Mouse (Mus musculus): ENCODE measurements around the gene Tal1.

The Tal1 gene

DNA sequence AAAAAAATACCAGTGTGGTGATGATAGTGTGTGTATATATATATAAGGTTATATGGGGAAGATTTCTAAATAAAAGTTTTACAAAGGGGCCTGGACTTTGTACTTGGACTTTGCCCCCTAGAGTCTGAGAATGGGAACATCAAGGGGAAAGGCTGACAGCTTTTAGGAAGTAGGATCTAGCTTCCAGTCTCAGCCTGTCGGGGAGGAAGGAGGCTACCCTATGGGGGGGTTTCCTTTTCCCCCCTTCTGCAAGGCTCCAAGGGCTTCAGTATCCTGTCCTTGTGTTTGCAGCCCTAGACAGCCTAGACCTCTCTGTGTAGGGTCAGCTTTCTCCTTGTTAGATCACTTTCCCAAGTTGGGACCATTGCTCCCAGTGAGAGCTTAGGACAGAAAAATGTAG is 15.4 kb downstream of the Tal1 start:
- no peak for DNase-seq (ENCODE audit: low spot score in 2 of 2)

GRCm38 (mm10) chr4:115074789-115075188 is 18.6 kb downstream of the Tal1 start:
- DNase-seq (ENCODE audit: low spot score in 2 of 2): no peak

DNA sequence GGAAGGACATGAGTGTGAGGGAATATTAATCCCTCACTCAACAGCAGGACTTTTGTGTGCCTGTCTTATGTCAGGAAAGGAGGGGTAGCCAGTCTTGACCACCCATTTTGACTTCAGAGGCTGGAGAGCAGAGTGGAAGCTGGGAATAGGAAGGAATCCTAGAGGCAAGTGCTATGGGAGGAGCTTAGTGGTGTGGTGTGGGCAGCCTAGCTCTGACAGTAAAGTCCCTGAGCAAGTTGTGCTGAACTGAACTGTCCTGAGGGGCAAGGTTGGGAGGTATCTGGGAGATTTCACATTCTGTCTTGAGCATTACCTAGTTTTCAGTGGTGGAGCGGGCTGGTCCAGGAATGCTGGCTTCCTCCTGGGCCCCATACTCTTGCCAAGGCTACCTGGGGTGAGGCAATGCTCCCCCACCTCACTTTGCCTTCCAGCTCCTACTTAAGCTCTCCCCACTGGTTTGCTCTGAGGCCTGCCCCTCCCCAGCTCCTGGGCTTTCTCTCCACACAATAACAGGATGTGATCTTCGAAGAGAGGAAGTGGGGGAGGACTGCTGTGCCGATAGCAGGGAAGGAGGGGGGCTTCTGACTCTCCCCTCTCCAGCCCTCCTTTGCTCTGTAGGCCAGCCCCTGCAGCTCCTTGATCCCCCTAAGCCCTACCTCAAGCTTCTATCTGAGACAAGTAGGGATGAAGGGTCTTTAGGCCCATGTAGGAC is 19.1 kb downstream of the Tal1 start:
- no peak for DNase-seq (ENCODE audit: low spot score in 2 of 2)

GRCm38 (mm10) chr4:115078892-115079820 is 22.9 kb downstream of the Tal1 start:
- no peak for DNase-seq (ENCODE audit: low spot score in 2 of 2)

- no peak for DNase-seq (ENCODE audit: low spot score in 2 of 2)
Measured at GRCm38 (mm10) chr4:115079821-115080349, 23.7 kb downstream of the Tal1 start.

DNA sequence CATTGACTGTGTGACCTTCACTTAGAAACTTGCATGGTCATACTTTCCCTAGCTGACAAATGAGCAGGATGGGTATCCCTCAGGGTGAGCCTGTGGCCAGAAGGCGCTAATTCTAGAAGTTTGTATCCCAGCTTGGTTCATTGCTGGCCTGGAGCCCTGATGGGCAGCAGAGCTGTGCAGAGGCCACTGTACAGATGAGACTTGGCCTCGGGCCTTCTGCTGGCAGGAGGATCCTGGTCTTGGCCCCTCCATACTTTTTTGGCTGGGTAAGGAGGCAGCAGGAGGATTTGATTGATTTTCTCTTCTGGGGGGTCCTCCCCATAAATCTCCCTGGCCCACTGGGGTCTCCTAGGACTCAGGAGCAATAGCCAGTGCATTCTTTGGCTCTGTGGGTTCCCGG is 26.8 kb downstream of the Tal1 start:
- no peak for DNase-seq (ENCODE audit: low spot score in 2 of 2)

- DNase-seq (ENCODE audit: low spot score in 2 of 2): peak in 1 of 2 experiments; percentile 33
Measured at GRCm38 (mm10) chr4:115085522-115086095, 29.4 kb downstream of the Tal1 start.

GRCm38 (mm10) chr4:115086257-115086656 is 30.0 kb downstream of the Tal1 start:
- DNase-seq (ENCODE audit: low spot score in 2 of 2): no peak

DNA sequence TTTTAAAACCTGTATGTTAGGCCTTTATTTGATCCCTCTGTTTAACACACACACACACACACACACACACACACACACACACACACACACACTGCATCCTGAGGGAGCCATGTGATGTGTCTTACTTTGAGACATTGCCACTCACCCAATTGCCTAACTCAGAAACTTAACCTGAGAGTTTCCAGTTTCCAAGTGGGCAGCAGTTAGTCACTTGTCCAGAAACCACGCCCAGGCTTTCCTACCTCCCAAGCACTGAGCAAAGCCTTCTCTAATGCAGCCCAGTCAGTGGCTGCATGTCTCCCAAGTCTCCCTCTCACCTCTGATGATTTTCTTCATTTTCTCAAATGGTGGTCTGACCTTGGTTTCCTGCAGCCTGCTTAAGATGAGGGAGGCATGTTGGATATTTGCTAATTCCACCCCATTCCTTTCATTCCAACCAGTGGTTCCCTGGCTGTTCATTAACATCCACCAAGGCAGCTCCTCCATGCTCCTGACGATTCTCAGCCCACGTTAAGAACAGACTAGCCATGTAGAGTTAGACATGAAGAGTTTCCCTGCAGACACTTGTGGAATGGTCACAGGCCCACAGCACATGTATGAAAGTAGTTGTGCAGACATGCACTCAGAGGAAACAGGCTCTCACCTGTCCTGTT is 30.7 kb downstream of the Tal1 start:
- no peak for DNase-seq (ENCODE audit: low spot score in 2 of 2)

- DNase-seq (ENCODE audit: low spot score in 2 of 2): no peak
Measured at GRCm38 (mm10) chr4:115088611-115089338, 32.5 kb downstream of the Tal1 start, which contains the start of gene Pdzk1ip1. Gene Pdzk1ip1 (plus strand): TSS chr4:115088708.

GRCm38 (mm10) chr4:115090592-115090991 is 34.4 kb downstream of the Tal1 start:
- no peak for DNase-seq (ENCODE audit: low spot score in 2 of 2)

DNA sequence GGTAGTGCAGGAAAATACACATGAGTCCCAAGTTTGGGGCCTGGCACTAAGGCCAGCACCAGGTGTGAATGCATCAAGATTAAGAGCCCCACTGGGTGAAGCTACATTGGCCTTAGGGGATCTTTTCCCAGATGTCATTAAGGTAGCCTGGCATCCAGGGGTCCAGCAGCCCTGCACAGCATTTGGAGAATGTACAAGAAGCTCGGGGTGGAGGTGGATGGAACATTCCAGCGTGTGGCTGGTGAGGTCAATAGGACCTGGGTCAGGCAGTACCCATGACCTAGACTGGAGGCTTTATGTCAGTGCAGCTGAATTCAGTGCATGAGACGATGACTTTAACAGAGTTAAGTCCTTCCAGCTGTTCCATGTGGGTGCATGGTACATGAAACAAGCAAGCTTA is 35.6 kb downstream of the Tal1 start:
- DNase-seq (ENCODE audit: low spot score in 2 of 2): no peak

- DNase-seq (ENCODE audit: low spot score in 2 of 2): no peak
Measured at GRCm38 (mm10) chr4:115093331-115093864, 37.2 kb downstream of the Tal1 start.

DNA sequence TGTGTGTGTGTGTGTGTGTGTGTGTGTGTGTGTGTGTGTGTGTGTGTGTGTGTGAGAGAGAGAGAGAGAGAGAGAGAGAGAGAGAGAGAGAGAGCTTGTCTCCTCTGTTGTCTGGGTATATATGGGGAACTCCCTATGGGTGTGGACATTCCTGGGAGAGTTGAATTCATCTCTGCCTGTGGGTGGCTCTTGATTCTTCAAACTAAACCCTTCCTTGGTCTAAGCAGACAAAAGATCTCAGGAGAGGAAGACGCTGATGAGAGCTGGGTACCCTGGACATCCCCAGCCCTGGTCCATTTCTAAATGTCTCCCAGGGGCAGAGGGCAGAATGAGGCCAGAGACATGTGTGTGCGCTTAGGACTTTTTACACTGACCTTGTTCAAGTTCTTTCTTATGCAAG is 37.8 kb downstream of the Tal1 start:
- no peak for DNase-seq (ENCODE audit: low spot score in 2 of 2)

DNA sequence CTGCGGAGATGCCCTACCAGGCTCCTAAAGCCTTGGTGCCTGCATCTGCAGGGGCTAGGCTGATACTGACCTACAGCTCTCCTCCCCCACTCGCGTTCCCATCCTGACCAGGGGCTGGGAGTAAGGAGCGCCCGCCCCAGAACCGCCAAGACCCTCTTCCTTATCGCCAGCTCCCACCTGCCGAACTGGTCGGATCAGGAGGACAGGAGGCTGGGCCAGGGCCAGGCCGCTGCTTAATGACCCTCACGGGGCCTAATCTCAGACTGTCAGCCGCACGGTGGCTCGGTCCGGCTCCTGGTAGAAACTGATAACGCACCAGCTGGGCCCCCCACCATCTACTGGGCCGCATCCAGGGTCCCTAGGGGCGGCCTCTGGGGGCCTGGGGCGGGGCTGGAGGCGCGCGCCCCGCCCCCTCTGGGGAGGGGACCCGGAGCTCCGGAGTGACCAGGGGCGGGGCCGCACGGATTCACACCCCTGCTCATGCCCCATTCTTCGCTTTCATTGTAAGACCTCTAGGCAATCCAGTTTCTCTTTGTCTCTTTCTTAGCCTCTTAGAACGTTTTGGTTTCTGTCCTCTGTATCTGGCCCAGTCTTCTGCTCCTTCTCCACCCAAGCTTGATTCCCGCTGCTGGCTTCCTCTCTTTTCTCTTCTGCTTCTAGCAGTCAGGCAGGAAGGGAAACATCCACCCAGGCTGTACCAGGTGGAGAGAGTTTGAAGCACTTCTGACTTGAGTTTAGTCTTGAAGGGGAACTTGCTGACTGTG is 39.6 kb downstream of the Tal1 start:
- DNase-seq (ENCODE audit: low spot score in 2 of 2): no peak

DNA sequence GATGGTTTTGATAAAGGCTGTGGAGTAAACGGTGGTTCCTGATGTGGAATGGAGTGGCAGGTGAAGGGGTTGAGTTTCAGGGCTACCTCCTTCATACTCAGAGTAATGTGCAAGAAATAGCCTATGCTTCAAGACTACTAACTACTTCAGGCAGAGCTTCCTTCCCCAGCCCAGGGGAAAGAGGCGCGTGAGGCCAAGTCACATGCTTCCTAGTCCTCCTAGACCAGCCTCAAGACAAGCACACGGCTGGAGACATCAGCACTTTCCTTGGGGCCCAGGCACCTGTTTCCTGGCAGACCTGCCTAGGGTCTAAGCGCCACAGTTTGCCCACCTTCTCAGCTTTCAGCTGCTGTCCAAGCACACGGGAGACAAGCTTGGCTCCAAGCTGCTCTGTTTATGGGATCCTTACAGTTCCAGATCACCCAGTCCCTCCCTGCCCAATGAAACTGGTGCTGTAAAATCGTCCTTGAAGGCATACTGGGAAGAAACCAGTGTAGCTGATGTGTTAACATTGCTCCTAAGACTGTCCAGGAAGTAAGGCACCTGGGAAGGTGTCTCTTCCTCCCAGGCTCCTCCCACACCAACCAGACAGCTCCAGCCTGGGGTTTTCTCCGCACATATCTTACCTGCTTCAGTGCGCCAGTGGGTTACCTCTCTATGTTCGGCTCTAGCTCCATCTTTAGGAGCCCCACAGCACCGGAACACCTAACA is 40.4 kb downstream of the Tal1 start:
- DNase-seq (ENCODE audit: low spot score in 2 of 2): no peak

- no peak for DNase-seq (ENCODE audit: low spot score in 2 of 2)
Measured at GRCm38 (mm10) chr4:115097146-115097496, 40.9 kb downstream of the Tal1 start.

DNA sequence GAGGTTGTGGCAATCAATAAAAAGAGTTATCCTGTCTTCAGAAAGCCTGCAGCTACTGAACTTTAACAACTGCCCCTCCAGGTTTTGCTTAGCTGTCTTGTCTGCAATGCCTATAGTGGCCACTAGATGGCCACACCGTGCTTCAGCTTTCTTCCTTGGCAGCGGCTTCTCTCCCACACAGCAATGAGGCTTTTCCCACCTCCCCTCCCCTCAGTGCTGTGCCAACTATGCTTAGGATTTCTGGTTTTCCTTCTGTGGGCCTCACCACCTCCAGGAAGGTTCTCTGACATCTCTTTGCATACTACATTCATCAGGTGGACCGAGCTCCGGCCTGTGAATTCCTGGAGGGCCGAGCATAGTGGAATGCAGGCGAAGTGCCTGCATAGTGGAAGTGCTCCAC is 45.5 kb downstream of the Tal1 start:
- DNase-seq (ENCODE audit: low spot score in 2 of 2): peak; percentile 34 to 75

DNA sequence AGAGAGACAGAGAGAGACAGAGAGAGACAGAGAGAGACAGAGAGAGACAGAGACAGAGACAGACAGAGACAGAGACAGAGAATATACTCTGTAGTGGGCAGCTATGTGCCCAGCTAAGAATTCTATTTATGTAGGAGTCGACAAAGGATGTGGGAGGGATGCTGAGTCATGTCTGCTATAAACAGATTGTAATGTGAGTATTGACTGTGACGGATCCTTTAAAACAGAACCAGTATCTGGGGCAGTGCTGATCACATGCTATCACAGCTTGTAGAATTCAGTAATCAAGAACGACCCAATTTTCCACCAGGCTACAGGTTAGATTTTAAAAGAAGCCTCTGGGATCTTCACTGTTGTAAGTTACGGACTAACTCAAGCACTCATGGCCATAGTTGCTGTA is 47.3 kb downstream of the Tal1 start:
- no peak for DNase-seq (ENCODE audit: low spot score in 2 of 2)

- no peak for DNase-seq (ENCODE audit: low spot score in 2 of 2)
Measured at GRCm38 (mm10) chr4:115111167-115111566, 54.9 kb downstream of the Tal1 start.
